Mouse (Mus musculus): ENCODE data around the gene Sco2. TPM values are rescaled to one million over a fixed set of nuclear protein-coding genes. Genes with fewer than 3 reads are reported as not detected.

Sco2 gene
- total RNA-seq, 2 experiments from 2014 or later: 29.0 to 30.9 TPM

- DNase-seq: no peak
Measured at GRCm38 (mm10) chr15:89323656-89324055, 50.0 kb downstream of the Sco2 start.

- no peak for DNase-seq
Measured at GRCm38 (mm10) chr15:89322670-89323522, 50.8 kb downstream of the Sco2 start, which contains the start of gene Adm2. Gene Adm2, plus strand, starts transcription at chr15:89322720.

Other genes with a start within 250 kb of the Sco2 start
- 1 to 10 TPM; 6.3 to 7.4 TPM for gene Hdac10, start 245.1 kb downstream of the Sco2 start, total RNA-seq (2021)
- 10 to 100 TPM; 24.4 to 24.8 TPM for gene Mapk12, start 233.1 kb downstream of the Sco2 start, total RNA-seq (2021)
- gene Mapk11, start 224.2 kb downstream of the Sco2 start, total RNA-seq (2021): 1 to 10 TPM; 2.7 to 3.0 TPM
- gene Plxnb2, start 193.1 kb downstream of the Sco2 start, total RNA-seq (2021): 10 to 100 TPM; 76.7 to 83.5 TPM
- 1 to 10 TPM; 8.3 to 9.6 TPM for gene Dennd6b, start 177.3 kb downstream of the Sco2 start, total RNA-seq (2021)
- gene Ppp6r2, start 162.3 kb downstream of the Sco2 start, total RNA-seq (2021): 10 to 100 TPM; 75.1 to 76.9 TPM
- gene Sbf1, start 58.5 kb downstream of the Sco2 start, total RNA-seq (2021): 10 to 100 TPM; 57.6 to 57.8 TPM
- gene Adm2, start 51.1 kb downstream of the Sco2 start, total RNA-seq (2021): not detected
- not detected for gene Miox, start 39.4 kb downstream of the Sco2 start, total RNA-seq (2021)
- gene Lmf2, start 18.2 kb downstream of the Sco2 start, total RNA-seq (2021): 10 to 100 TPM; 25.8 to 26.1 TPM
- gene Ncaph2, start 18.1 kb downstream of the Sco2 start, total RNA-seq (2021): 10 to 100 TPM; 50.7 to 62.9 TPM
- gene Tymp, start 3.2 kb upstream of the Sco2 start, total RNA-seq (2021): under 1 TPM; 0.49 to 0.50 TPM
- gene Odf3b, start 5.4 kb upstream of the Sco2 start, total RNA-seq (2021): 1 to 10 TPM in 1 of 2 experiments, under 1 TPM in 1; 0.72 to 1.7 TPM
- not detected for gene Klhdc7b, start 11.1 kb upstream of the Sco2 start, total RNA-seq (2021)
- not detected for gene Syce3, start 36.7 kb upstream of the Sco2 start, total RNA-seq (2021)
- 100 to 1,000 TPM; 559 to 601 TPM for gene Cpt1b, start 52.0 kb upstream of the Sco2 start, total RNA-seq (2021)
- gene C730034F03Rik, start 55.7 kb upstream of the Sco2 start, total RNA-seq (2021): 1 to 10 TPM; 1.3 to 1.6 TPM
- gene Gm44502, start 55.9 kb upstream of the Sco2 start, total RNA-seq (2021): 1 to 10 TPM; 4.6 to 5.0 TPM
- 10 to 100 TPM; 44.8 to 55.0 TPM for gene Chkb, start 56.1 kb upstream of the Sco2 start, total RNA-seq (2021)
- gene Mapk8ip2, start 80.1 kb upstream of the Sco2 start, total RNA-seq (2021): under 1 TPM; 0.07 to 0.33 TPM
- gene Arsa, start 103.6 kb upstream of the Sco2 start, total RNA-seq (2021): 10 to 100 TPM; 12.5 to 15.2 TPM
- gene Shank3, start 125.8 kb upstream of the Sco2 start, total RNA-seq (2021): 10 to 100 TPM; 35.9 to 40.4 TPM
- gene Acr, start 194.5 kb upstream of the Sco2 start, total RNA-seq (2021): under 1 TPM in 1 of 2 experiments, not detected in 1; 0.35 TPM
- 1 to 10 TPM; 2.3 to 4.7 TPM for gene Rabl2, start 218.1 kb upstream of the Sco2 start, total RNA-seq (2021)

Measured in heart, adult 18-20 months (tissue).